Comparison of ENCODE assay signal across 12 mouse cellular contexts in the genomic region with DNA sequence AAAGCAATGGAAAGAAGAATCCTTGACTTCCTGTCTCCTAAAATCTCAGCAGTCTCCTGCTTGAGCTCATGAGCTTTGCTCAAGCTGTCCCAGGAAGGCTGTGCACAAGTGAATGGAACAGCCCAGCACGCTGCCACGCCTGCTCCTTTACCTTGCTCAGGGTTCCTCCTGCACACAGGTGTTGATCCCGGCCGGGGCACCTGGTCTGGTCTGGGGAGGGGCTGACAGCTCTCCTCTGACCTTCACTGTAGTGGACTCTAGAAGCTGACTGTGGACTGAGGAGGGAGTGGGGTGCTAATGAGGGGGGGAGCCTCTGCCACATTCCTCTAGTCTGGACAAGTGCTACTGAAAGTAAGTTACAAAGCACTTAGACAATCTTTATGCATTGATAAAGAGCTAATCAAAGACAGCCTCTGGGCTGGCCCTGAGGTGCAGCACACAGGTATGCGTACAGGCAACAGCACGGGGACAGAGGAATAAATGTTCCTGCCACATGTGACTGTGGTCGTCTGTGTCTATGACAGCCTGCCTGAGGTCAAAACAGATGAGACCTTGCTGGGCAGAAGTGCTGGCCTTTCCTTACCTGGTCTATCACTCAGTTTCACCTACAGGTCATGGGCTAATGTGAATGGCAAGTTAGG.
"Had no signal": no experiment of that assay in that cellular context is flagged by ENCODE, and none has a peak within 500 bp of the region (broad histone marks: within the 10 kb centered on the region; RNA-seq: fewer than 3 reads in every experiment).

No protein-coding gene starts in this region.

- H3K4me2 ChIP-seq: kidney, embryonic 15.5 days; limb, embryonic 12.5 days; liver, embryonic 13.5 days; lung, embryonic 15.5 days; neural tube, embryonic 12.5 days had no signal

- ATAC-seq: liver, postnatal 0 days had no signal

- H3K27ac ChIP-seq: kidney, embryonic 15.5 days; limb, embryonic 12.5 days; liver, embryonic 13.5 days; lung, embryonic 15.5 days; midbrain, embryonic 10.5 days; neural tube, embryonic 12.5 days had no signal

- H3K4me1 ChIP-seq: kidney, embryonic 15.5 days; limb, embryonic 12.5 days had no signal

- H3K4me3 ChIP-seq: kidney, embryonic 15.5 days; limb, embryonic 12.5 days; liver, embryonic 13.5 days; lung, embryonic 15.5 days; midbrain, embryonic 10.5 days; neural tube, embryonic 12.5 days had no signal

- DNase-seq: liver; liver, embryonic 13.5 days; liver, postnatal 0 days; lung, postnatal 36 days; midbrain, embryonic 14.5 days; thymus, adult 2 months; thymus, postnatal 25 days had no signal

- H3K27me3 ChIP-seq: kidney, embryonic 15.5 days; limb, embryonic 12.5 days; liver, embryonic 13.5 days; lung, embryonic 15.5 days; neural tube, embryonic 12.5 days had no signal

- H3K9ac ChIP-seq: kidney, embryonic 15.5 days; limb, embryonic 12.5 days; liver, embryonic 13.5 days; liver, postnatal 0 days; lung, embryonic 15.5 days; neural tube, embryonic 12.5 days had no signal

- H3K9me3 ChIP-seq: kidney, embryonic 15.5 days; limb, embryonic 12.5 days; liver, embryonic 13.5 days; lung, embryonic 15.5 days; midbrain, embryonic 10.5 days; neural tube, embryonic 12.5 days had no signal
